Mouse (Mus musculus) intestine, embryonic 15.5 days (tissue): ENCODE measurements around the gene Erc1. TPM values are rescaled to one million over a fixed set of nuclear protein-coding genes. Genes with fewer than 3 reads are reported as not detected.
A peak's percentile ranks its signal among the peaks of the same experiment; 100 is the strongest.

Experiments used
- ATAC-seq: fragments of 200-750 bp; cut with Nextera tagmentation; 2 replicates; pipeline ENCODE4 v1.8.0; 2017; ENCODE audit warnings: moderate TSS enrichment, moderate library complexity
- H3K27ac ChIP-seq: fragments of 300-500 bp; sonication (generic); 2 replicates; pipeline ENCODE4 v1.5.1; 2015; ENCODE audit warnings: mild to moderate bottlenecking, inconsistent platforms
- H3K27me3 ChIP-seq: fragments of 300-500 bp; sonication (generic); replicated peaks from 2 replicates; pipeline ENCODE4 v1.6.1; 2015; ENCODE audit warnings: inconsistent platforms
- H3K36me3 ChIP-seq: fragments of 300-500 bp; sonication (generic); 2 replicates; pipeline ENCODE4 v1.6.1; 2015; ENCODE audit warnings: inconsistent platforms
- H3K4me1 ChIP-seq: fragments of 300-500 bp; sonication (generic); replicated peaks from 2 replicates; pipeline ENCODE4 v1.6.1; 2015; ENCODE audit warnings: inconsistent platforms
- H3K4me2 ChIP-seq: fragments of 300-500 bp; sonication (generic); replicated peaks from 2 replicates; pipeline ENCODE4 v1.6.1; 2015; ENCODE audit warnings: mild to moderate bottlenecking, inconsistent platforms
- H3K4me3 ChIP-seq: fragments of 300-500 bp; sonication (generic); replicated peaks from 2 replicates; pipeline ENCODE4 v1.5.1; 2015; ENCODE audit warnings: inconsistent platforms
- H3K9ac ChIP-seq: fragments of 300-500 bp; sonication (generic); 2 replicates; pipeline ENCODE4 v1.6.1; 2015; ENCODE audit warnings: inconsistent platforms
- H3K9me3 ChIP-seq: fragments of 300-500 bp; sonication (generic); 2 replicates; pipeline ENCODE4 v1.6.1; 2016; ENCODE audit warnings: inconsistent platforms
- WGBS: fragments of 180-500 bp; shearing (Covaris S2); methylation state at CpG from one replicate; pipeline ENCODE4 v1.1.7; 2015; 5-methylcytosine and 5-hydroxymethylcytosine counted together
- polyA plus RNA-seq: library from polyadenylated mRNA; unstranded; fragments of >200 nt; fragmentation: Nextera tagmentation; extraction: Ambion mirVana; gene quantifications from 2 replicates; pipeline ENCODE4 v1.2.1, GENCODE M21; 2015

Gene Erc1
- polyA plus RNA-seq: 13.7 and 14.4 TPM in 2 replicates

- Histone ChIP-seq H3K9me3 (no peaks in the 10 kb centered on the region), H3K36me3 (no peaks in the 10 kb centered on the region), H3K4me2 (peak within 1 kb of the TSS; percentile 80), H3K4me3 (peak within 1 kb of the TSS; percentile 72), H3K9ac (peak within 1 kb of the TSS; percentile 71), H3K27ac (peak within 1 kb of the TSS; percentile 97), H3K4me1 (no peaks in the 10 kb centered on the region), H3K27me3 (no peaks in the 10 kb centered on the region)
- WGBS: under 1% methylated on average over 62 of the region's 73 CpGs
- peak; percentile 99 for ATAC-seq
Observed at GRCm38 (mm10) chr6:119848034-119848695, at the start of gene Erc1. TSS of gene Erc1 (minus strand) at chr6:119848167.

DNA sequence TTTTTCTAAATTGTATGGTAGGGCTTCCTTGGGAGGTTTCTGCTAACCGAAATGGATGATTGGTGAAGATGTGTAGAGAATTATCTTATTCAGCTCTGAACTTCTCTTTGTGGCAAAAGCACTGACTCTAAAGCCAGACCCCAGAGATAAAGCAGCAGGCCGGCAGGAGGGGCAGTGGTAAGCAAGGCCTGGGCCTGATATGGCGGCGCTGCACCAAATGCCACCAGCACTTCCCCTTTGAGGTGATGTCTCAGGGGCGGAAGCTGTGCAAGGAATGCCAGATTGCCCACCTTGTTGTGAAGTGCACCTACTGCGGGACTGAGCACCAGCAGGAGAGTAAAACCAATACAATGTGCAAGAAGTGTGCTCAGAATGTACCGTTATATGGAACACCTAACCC is 44.7 kb upstream of the Erc1 start:
- no peak overlapping the region for H3K27ac ChIP-seq
- H3K4me1 ChIP-seq: no peaks in the 10 kb centered on the region
- no peaks in the 10 kb centered on the region for H3K36me3 ChIP-seq
- H3K4me3 ChIP-seq: no peak overlapping the region
- WGBS: 81% methylated on average over 7 of the region's 7 CpGs
- no peak overlapping the region for H3K4me2 ChIP-seq
- H3K9ac ChIP-seq: no peak overlapping the region
- H3K27me3 ChIP-seq: no peaks in the 10 kb centered on the region
- H3K9me3 ChIP-seq: no peaks in the 10 kb centered on the region
- no peak for ATAC-seq

DNA sequence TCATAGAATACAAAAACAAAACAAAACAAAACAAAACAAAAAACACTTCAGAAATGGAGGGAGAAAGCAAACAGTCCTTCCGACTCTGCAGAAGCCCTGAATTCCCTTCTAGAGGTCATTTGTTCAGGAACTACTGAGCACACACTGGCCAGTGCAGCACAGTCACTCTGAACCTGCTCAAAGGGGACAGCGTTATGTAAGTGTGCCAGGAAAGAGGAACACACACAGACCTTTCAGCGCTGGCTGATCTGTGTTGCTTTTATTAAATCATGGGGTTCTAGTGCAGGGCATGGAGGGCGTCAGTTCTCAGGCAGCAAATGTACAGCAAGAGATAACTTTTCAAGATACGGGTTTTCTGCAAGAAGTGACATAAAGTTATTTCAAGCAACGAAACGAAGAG is 35.2 kb upstream of the Erc1 start:
- Histone ChIP-seq H3K4me3 (no peak overlapping the region), H3K9ac (no peak overlapping the region), H3K4me1 (no peaks in the 10 kb centered on the region), H3K4me2 (no peak overlapping the region), H3K9me3 (no peaks in the 10 kb centered on the region), H3K36me3 (no peaks in the 10 kb centered on the region), H3K27ac (no peak overlapping the region), H3K27me3 (no peaks in the 10 kb centered on the region)
- WGBS: 67% methylated on average over 7 of the region's 7 CpGs
- no peak for ATAC-seq

DNA sequence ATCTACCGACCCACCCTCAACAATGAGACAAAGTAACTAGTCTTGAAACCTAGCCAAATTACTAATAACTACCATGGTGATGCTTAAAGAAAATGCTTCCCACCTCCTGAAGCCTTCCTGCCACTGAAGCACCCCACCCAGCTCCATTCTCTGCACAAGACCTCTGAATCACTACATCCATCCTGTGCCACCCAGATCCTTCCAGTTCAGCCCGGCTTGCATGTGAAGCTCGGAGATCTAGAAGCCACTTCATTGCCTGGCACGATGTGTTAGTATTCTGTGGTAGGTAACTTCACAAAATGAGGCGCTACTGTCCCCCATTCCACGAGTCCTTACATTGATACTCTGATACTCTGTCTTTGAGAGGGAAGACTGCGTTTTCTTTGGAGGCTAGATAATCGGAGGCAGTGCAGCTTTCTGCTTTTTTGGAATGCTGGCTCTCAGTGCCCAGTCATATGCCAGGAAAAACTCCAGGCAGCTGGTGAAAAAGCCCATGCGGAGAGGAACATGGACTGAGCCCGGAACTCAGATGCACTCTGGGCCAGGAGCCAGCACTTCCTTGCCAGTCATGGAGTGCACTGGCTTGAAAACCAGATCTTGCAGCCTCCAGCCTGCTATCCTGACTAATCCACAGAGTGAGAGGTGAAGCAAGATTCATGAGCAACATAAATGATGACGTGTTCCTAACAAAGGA is 16.5 kb upstream of the Erc1 start:
- no peaks in the 10 kb centered on the region for H3K9me3 ChIP-seq
- H3K4me1 ChIP-seq: no peaks in the 10 kb centered on the region
- WGBS: 87% methylated on average over 11 of the region's 11 CpGs
- no peak overlapping the region for H3K4me3 ChIP-seq
- no peak overlapping the region for H3K9ac ChIP-seq
- ATAC-seq: no peak
- no peaks in the 10 kb centered on the region for H3K36me3 ChIP-seq
- H3K27me3 ChIP-seq: no peaks in the 10 kb centered on the region
- H3K27ac ChIP-seq: no peak overlapping the region
- H3K4me2 ChIP-seq: no peak overlapping the region

DNA sequence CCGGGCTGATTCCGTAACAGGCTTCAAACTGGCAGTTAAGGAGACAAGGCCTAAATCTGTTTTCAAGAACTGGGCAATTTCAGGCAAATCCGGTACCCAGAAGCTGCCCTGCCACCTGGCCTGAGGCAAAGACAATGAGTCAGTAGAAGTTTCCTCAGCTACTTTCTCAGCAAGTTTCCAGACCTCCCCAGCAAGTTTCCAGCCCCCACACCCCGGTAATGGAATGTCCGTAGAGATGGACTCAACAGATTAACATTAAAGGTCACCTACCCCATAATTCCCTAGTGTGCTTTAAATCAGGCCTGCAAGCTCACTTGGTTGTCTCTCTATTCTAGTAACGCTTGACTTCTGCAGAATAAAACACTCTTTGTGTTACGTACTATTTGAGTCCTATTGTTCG is 13.6 kb upstream of the Erc1 start:
- 79% methylated on average over 8 of the region's 8 CpGs for WGBS
- Histone ChIP-seq H3K9me3 (no peaks in the 10 kb centered on the region), H3K27me3 (no peaks in the 10 kb centered on the region), H3K4me1 (no peaks in the 10 kb centered on the region), H3K27ac (no peak overlapping the region), H3K4me3 (no peak overlapping the region), H3K9ac (no peak overlapping the region), H3K36me3 (no peaks in the 10 kb centered on the region), H3K4me2 (no peak overlapping the region)
- ATAC-seq: no peak

DNA sequence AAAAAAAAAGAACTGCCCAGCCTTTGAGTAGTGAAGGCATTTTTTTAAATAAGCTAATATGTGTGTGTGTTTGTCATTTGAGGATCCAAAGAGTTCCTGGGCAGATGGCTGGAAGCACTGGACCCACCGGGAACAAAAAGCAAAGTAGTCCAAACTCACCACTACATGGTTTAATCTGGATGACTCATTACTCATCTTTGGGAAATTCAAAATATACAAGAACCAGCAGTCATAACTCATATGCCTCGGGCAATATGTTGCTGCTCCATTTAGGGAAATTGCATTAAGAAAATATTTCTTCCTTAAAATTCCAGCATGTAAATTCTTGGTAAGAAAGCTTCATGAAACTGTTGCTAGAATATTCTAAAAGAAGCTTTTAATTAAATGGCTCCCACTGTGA is 12.3 kb upstream of the Erc1 start:
- ATAC-seq: no peak
- Histone ChIP-seq H3K27ac (no peak overlapping the region), H3K36me3 (no peaks in the 10 kb centered on the region), H3K27me3 (no peaks in the 10 kb centered on the region), H3K9ac (no peak overlapping the region), H3K4me1 (no peaks in the 10 kb centered on the region), H3K9me3 (no peaks in the 10 kb centered on the region), H3K4me2 (no peak overlapping the region), H3K4me3 (no peak overlapping the region)
- WGBS: 81% methylated on average over 2 of the region's 2 CpGs

DNA sequence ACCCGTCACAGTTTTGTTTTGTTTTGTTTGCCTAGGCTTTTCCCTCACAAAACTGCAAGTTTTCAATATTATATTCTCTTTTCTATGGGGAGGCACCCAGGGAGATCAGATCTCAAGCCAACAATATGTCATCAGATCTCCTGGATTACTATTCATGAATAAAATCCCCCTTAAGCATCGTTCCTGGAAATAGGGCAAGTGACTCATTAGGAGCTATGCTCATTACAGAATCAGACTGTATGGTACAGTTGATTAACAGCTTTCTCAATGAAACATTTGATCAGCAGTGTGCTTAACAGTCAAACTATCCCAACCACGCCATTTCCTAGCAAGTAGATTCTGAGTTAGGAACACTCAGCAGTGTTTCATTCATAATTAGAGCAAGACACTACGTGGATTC is 7.5 kb upstream of the Erc1 start:
- Histone ChIP-seq H3K4me2 (no peak overlapping the region), H3K4me1 (0 out of 2 replicates have a peak, but pooled peaks cover 3% of the 10 kb centered on the region), H3K36me3 (no peaks in the 10 kb centered on the region), H3K9me3 (no peaks in the 10 kb centered on the region), H3K27me3 (no peaks in the 10 kb centered on the region), H3K9ac (no peak overlapping the region), H3K4me3 (no peak overlapping the region), H3K27ac (no peak overlapping the region)
- ATAC-seq: no peak
- WGBS: 88% methylated on average over 4 of the region's 4 CpGs

DNA sequence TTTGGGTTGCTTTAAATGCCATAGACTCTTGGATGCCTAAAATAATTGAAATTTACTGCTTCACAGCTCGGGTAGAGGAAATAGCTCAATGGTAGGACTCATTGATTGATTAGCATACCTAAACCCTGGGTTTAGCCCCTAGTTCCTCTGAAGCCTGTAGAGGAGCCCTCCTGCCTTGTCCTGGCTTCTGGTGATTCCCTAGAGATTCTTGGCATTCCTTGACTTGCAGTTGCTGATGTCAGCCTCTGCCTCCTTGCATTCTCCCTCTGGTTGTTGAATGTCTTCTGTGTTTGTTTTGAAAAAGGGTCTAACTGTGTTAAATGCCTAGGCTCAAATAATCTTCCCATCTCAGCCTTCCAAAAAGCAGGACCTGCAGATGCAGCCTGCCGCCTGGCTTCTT is 6.2 kb upstream of the Erc1 start:
- H3K9ac ChIP-seq: no peak overlapping the region
- no peak overlapping the region for H3K4me3 ChIP-seq
- no peak for ATAC-seq
- no peaks in the 10 kb centered on the region for H3K36me3 ChIP-seq
- 21% methylated on average over 2 of the region's 2 CpGs for WGBS
- H3K27ac ChIP-seq: no peak overlapping the region
- H3K4me2 ChIP-seq: no peak overlapping the region
- no peaks in the 10 kb centered on the region for H3K9me3 ChIP-seq
- 0 out of 2 replicates have a peak, but pooled peaks cover 3% of the 10 kb centered on the region for H3K4me1 ChIP-seq
- no peaks in the 10 kb centered on the region for H3K27me3 ChIP-seq

DNA sequence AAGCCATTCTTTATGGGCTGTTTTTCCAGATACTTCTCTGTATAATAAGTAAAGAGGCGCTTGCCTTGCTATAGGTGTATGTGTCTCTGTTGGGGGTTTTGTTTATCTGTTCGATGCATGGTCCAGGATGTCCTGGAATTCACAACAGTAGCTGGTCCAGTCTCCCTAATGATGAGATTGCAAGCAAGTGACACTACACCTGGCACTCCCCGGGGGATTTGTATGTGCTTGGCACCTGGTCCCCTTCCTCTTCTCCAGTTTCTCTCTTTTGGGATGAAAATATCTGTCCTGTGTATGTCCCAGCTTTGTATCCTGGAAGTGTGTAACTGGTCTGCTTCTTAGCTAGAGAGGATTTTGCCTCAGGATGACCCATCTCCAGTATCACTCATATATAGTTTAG is 1.9 kb upstream of the Erc1 start:
- Histone ChIP-seq H3K4me3 (no peak overlapping the region), H3K27me3 (no peaks in the 10 kb centered on the region), H3K4me1 (0 out of 2 replicates have a peak, but pooled peaks cover 3% of the 10 kb centered on the region), H3K9ac (no peak overlapping the region), H3K9me3 (no peaks in the 10 kb centered on the region), H3K36me3 (no peaks in the 10 kb centered on the region), H3K27ac (no peak overlapping the region), H3K4me2 (no peak overlapping the region)
- 91% methylated on average over 3 of the region's 3 CpGs for WGBS
- ATAC-seq: no peak

DNA sequence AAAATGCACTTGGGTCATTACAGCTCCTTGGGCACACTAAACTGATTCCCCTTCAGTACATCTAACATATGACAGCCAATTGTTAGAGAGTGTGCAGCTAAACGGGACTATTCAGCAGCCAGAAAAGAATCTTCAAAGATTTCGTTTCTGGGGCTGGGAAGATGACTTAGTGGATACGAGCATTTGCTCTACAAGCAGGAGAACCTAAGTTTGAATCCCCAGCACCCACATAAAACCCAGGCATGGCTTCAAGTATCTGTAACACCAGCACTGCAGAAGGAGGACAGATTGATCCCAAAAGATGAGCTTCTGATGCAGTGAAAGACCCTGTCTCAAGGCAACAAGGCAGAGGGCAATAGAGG is 1.4 kb upstream of the Erc1 start:
- no peaks in the 10 kb centered on the region for H3K36me3 ChIP-seq
- no peak overlapping the region for H3K9ac ChIP-seq
- no peak for ATAC-seq
- H3K27ac ChIP-seq: no peak overlapping the region
- WGBS: 74% methylated on average over 3 of the region's 3 CpGs
- no peaks in the 10 kb centered on the region for H3K9me3 ChIP-seq
- no peak overlapping the region for H3K4me3 ChIP-seq
- H3K4me2 ChIP-seq: peak overlapping the region; percentile 80; the same call in 1 of the 2 replicates
- H3K27me3 ChIP-seq: no peaks in the 10 kb centered on the region
- H3K4me1 ChIP-seq: 0 out of 2 replicates have a peak, but pooled peaks cover 3% of the 10 kb centered on the region

- H3K4me3 ChIP-seq: peak overlapping the region; percentile 72
- H3K9ac ChIP-seq: peak overlapping the region; percentile 71
- 22% methylated on average over 13 of the region's 13 CpGs for WGBS
- H3K27me3 ChIP-seq: no peaks in the 10 kb centered on the region
- peak overlapping the region; percentile 80 for H3K4me2 ChIP-seq
- H3K4me1 ChIP-seq: no peaks in the 10 kb centered on the region
- H3K27ac ChIP-seq: peak overlapping the region; percentile 97
- ATAC-seq: no peak
- H3K9me3 ChIP-seq: no peaks in the 10 kb centered on the region
- H3K36me3 ChIP-seq: no peaks in the 10 kb centered on the region
Observed at GRCm38 (mm10) chr6:119848696-119849347, 855 bp upstream of the Erc1 start.

GRCm38 (mm10) chr6:119847518-119848033 is 391 bp downstream of the Erc1 start:
- H3K36me3 ChIP-seq: no peaks in the 10 kb centered on the region
- peak; percentile 68 for ATAC-seq
- peak overlapping the region; percentile 80 for H3K4me2 ChIP-seq
- H3K27me3 ChIP-seq: no peaks in the 10 kb centered on the region
- peak overlapping the region; percentile 97 for H3K27ac ChIP-seq
- WGBS: under 1% methylated on average over 39 of the region's 40 CpGs
- peak overlapping the region; percentile 71 for H3K9ac ChIP-seq
- H3K4me1 ChIP-seq: no peaks in the 10 kb centered on the region
- H3K4me3 ChIP-seq: peak overlapping the region; percentile 72
- no peaks in the 10 kb centered on the region for H3K9me3 ChIP-seq
